Mouse (Mus musculus) kidney, adult 9 months (tissue): ENCODE data around the gene Msl2.
A peak's percentile ranks its signal among the peaks of the same experiment; 100 is the strongest.

ENCODE experiments used
- DNase-seq: peaks from one replicate; pipeline ENCODE4 v3.0.0; 2022

Msl2 gene

DNA sequence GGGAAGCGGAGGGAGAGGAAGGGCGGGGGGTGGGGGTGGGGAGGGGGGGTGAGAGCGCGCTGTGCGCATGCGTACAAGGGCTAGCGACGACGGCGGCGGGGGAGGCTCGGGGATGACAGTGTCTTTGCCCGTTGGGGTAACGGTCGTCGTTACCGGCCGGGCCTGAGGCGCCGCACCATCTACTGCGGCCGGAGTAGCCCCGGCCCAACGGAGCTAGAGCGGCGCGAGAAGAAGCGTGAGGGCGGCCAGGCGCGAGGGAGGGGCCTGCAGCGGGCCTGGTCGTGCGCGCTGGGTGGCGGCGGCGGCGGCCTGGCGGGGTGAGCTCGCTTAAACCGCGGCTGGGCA, at the start of gene Msl2:
Msl2 (plus strand) TSS at position 115 of the 345 bp plus-strand sequence.
- DNase-seq = no peak

DNA sequence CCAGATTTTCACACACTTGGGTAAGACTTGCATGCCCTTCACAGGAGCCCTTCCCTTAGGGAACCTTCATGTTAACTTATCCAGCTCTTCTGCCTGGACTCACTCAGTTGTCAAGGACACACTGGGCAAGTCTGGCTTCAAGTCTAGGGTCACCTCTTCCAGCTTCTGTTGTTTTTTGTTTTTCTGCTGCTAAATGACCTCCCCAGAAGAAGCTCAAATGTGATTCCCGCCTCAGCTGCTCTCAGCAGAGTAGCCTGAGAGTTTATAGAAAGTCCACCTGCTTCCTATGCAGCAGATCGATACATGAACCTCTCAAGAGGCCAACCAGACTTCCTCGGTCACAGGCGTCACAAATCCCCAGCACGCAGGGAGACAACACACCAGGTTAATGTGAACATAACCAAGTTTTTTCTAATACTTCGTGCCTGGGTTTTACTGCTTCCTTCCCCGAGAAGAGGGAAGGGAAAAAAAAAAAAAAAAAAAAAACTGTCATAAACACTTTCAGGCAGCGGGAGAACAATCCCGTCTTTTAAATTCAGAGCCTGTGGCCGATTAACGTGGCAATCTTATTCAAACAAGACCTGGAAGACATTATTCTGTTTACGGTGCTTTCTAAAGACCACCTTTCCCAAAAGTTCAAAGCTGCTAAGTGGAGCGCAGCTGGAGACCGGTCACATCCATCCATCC, 40.0 kb upstream of the Msl2 start:
- no peak for DNase-seq

DNA sequence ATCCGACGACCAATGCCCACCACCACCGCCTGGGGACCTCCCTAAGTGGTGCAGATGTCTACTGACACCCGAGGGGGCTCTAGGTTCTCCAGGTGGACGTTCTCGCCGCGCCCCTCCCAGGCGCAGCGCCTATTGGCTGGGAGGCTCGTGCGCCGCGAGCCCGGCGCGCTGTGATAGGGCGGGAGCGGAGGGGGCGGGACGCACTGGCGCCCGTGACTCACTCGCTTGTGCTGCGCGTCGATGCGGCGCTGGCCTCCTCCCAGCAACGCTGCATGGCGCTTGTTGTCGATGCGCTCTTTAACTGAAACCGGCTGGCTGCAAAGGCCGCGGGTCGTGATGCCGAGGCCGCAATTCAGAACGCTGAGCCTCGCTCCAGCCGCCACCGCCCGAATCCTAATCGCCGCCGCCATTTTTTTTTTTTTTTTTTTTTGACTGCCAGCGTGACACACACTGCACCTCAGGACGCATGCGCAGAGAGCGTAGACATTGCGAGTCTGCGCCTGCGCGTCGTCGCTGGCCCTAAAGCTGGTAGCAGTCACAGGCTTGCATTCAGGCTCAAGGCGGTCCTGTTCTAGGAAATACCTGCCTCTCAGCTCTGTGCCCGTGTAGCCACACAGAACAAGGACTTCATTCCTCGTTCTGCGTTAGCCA, 39.3 kb upstream of the Msl2 start, which contains the start of gene Pccb:
Pccb (minus strand) TSS at position 451 of the 651 bp plus-strand sequence.
- peak; percentile 98 for DNase-seq

DNA sequence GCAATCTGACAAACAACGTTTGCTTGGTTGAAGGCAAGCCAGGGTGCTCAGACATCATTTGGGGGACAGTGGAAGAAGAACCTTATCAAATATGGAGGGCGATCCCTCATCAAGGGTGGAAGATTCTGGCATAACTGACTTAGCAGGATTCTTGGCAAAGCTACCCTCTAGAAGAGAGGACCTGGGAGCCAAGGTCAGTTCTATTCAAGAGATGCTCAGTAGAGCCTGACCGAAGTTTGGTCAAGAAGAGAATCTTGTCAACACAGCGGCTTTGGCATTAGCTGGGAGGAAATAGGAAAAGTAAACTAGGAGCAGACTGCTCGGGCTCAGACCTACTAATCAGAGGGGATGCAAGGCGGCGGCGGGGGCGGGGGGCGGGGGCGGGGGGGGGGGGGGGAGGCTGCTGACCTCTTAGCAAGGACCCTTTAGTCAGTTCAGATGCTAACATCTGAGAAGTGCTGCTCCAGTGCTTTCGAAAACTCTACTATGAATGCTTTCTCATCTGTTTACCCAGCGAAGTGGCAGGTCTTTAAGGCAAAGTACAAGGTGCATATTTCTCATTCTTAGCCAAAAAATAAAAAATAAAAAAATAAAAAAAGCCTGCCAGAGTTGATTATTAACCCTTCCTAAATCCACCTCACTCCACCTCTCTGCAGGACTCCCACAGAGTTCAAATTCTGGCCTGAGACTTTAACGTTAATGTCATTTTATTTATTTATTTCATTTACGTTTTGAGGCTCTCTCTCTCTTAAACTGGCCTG, 37.9 kb upstream of the Msl2 start:
- peak; percentile 89 for DNase-seq

DNA sequence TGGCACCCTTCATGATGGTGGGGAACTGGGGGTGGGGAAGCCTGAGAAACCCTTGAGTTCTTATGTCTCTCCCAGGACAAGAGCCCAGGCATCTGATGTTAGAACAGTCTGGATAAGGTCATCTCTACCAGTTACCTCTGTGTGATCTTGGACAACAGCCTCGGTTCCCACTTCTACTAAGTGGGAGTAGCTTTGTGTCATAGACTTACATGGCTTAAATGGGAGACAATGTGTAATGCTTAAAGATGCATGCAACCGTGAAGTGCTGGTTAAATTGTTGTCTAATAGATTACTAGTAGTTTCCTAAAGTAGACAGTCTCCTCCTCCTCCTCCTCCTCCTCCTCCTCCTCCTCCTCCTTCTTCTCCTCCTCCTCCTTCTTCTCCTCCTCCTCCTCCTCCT, 37.0 kb upstream of the Msl2 start:
- peak; percentile 90 for DNase-seq

DNA sequence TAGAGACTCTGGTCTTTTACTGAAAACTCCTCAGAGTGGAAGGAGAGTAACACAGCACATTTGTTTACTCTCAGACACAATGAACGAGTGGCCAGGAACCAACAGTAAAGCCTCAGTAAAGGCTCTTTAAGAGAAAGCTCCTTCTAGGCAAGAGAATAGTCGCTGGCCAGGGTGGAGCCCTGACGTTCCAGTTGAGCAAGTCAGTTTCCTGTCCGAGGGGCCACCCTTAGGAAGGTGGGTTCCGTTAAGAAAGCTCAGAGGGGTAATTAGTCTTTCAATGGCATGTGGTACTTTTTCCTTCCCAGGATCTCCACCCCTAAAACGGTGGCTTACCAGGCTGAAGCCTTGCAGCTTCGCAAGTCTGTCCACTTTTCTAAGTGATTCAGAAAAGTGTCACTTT, 36.5 kb upstream of the Msl2 start:
- DNase-seq = peak; percentile 75

DNA sequence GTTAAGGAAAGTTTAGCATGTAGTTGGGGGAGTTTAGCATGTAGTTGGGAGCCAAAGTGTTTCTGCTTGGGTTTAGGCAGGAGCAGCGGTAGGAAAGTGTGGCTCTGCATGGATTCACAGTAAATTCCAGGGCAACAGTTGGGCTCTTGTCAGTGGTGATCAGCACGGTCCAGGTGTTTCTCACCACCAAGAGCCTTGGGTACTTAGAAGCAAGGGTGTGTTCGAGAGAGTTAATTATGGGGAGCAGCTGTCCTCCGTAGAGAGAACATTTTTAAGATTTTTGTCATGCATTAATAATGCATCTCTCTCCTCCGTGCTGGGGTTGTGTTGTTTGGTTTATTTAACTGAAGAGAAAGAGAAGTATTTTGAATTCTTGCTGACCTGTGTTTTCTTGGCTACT, 35.3 kb upstream of the Msl2 start:
- DNase-seq = no peak

DNA sequence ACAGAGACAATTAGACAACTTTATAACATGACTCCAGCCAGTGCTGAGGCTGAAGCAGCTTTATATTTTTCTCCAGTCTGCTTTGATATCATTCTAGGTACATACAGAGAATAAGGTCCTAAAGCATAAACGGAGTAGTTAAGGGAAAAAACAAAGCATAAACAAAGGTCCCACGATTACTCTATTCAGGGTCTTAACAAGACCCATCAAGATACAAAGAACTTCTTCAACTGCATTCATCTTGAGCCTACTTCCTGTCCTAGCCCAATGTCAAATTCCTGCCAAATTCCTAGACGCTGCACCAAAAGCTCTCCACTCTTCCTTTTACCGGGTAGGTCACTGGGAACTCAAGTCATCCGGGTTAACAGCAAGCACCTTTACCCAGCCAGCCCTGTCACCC, 32.4 kb upstream of the Msl2 start:
- DNase-seq = no peak

DNA sequence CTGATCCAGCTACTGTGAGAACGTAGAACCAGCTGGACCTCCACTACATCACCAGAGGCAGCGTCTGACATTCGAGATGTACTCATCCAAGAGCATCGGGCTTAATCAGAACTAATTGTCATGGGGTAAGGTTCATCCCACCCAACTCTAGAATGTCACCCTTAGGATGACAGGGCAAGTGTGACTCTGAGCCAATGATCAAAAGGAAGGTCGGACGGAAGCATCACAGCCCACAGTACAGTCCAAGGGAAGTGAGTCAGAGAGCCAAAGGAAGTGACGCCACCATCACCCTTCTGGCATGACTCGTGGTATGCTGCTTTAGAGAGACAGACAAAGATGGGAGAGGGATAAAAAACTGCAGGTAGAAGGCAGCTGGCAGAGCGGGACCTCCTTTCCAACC, 31.7 kb upstream of the Msl2 start:
- DNase-seq = no peak

DNA sequence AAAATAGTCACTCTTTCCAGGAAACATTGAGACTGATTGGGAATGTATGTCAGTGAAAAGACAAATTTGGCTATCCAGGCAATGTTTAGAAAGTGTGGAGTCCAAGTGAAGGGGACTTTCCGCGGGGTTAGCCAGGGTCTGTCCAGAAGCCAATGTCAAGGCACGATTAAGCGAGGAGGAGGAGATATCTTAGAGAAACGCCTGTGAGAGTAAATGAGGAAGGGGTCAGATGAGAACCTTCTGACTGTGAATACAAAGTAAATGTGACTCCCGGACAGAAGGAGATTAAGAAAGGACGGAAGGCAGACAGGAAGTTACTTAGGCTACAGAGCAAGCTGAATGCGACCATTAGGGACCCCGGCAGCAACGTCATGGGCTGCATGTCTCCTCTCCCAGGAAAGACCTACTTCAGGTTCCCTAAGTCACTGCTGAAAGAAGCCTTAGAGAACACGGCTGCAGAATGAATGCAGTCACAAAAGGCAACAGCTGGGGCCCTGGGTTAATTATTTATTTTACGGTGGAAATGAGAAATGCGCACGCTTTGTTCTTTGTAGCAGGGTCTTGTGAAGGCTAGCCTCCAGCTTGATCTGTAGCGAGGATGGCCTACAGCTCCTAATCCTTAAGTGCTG, 28.1 kb upstream of the Msl2 start:
- peak; percentile 65 for DNase-seq

DNA sequence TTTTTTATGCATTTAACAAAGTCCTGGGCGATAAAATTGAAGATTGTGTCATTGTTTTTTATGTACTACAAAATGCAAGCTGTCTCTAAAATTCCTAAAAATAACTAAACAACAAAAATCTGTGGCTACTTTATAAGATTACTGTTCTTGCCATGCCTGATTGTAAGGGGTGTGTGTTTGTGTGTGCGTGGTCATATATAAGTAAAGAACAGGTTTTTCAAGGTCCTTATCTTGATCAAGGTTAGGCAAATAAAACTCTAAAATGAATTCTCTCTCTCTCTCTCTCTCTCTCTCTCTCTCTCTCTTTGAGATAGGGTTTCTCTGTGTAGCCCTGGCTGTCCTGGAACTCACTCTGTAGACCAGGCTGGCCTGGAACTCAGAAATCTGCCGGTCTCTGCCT, 21.9 kb upstream of the Msl2 start:
- no peak for DNase-seq

DNA sequence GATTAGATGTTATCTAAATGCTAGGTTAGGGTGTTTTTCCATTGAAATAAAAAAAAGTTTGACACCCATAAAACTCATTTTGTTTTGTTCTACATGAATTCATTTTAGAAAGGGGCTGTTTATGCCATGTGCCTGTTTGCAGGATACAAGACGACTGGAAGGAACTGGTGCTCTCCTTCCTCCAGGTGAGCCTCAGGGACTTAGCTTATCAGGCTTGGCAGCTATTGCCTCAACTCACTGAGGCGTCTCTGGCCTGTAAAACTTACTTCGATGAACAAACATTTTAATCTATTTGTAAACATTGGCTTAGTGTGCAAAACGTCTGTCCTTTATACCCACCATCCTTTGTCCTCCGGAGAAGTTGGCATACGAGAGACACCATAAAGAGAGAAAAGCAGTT, 21.2 kb upstream of the Msl2 start:
- DNase-seq = no peak

DNA sequence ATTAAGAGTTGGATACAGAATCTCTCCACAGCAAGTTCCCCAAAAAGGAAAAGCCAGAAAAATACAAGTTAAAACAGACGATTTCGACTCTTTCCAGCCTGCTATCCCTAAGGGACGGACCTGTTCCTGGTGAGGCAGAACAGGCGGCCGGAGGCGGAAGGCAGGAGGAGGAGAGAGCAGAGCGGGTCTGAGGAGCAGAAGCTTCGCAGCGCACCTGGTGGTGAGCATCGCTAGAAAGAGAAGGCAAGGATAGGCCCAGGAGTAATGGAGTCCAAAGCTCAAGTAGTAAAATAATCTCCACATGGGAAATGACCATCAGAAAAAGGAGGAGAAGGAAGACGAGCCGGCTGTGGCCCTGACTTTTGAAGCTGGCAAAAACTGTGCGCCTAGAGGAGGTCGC, 20.6 kb upstream of the Msl2 start:
- no peak for DNase-seq

DNA sequence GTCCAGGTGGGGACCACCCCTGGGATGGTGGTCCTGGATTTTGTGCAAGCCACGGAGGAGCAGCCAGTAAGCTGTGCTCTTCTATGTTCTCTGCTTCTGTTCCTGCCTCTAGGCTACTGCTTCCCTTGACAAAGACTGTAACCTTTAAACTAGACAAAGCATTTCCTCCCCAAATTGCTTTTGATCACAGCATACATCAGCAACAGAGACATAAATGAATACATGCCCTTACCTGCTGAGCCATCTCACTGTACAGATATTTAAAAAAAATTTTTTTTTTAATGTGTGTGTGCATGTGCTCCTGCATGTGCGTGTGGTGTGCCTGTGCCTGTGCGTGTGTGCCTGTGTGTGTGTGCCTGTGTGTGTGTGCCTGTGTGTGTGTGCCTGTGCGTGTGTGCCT, 16.7 kb upstream of the Msl2 start:
- DNase-seq = no peak

DNA sequence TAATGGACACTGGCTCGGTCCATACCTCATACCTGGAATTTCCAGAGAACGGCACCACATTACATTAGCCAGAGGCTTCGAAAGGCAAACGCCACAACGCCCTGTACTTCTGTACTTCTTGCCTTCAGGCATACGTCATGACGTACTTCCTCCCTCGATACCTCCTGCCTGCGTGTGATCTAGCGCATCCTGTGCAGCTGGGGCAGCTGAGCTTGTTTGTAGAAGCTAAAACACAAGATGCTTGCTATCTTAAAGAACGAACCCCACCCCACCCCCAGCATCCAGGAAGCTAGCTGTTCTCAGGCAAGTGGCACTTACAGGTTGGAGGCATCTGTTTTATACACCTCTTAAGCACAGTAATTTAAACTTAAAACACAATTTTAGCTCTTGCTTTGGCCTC, 12.9 kb upstream of the Msl2 start:
- no peak for DNase-seq

DNA sequence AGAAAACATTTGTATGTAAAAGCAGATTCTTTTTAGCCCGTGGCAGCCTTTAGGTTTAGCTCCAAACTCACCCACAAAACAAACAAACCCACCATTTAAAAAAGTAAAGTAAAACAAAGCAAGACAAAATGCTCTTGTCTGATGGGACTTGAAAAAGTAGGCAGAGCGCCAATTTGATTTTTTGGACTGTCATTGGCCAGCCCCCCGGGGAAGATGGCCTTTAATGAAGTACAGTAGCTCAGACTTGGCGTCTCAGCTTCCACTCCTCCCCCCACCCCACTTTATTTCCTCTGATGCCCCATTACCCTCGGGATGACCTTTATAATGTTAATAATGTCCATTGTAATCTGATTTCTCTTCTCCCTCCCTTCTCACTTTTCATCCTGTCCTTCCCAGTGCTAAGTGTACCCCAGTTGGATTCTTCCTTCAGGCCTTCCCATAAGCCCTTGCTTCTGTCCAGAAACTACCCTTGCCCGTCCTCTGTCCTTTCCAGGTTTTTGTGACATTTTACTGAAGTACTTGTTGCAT, 11.6 kb upstream of the Msl2 start:
- no peak for DNase-seq

DNA sequence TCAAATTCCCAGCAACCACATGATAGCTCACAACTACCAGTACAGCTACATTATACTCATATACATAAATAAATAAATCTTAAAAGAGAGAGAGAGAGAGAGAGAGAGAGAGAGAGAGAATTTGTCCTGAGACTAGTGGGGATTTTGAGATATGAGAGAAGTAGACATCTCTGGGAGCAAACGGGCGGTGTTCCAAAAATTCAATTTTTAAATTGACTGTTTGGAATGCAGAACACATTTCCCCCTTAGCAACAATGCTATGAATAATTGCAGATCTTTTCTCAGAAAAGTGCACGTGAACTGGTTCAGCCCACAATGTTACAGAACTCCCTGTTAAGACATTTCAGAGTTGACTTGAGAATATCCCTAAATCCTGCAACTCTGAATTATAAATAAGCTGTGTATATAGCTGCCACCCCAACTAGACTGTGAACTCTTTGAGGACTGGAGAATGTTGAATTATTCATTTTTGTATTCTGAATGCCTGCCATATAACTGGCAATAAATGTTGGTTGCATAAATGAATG, 8.8 kb upstream of the Msl2 start:
- no peak for DNase-seq

DNA sequence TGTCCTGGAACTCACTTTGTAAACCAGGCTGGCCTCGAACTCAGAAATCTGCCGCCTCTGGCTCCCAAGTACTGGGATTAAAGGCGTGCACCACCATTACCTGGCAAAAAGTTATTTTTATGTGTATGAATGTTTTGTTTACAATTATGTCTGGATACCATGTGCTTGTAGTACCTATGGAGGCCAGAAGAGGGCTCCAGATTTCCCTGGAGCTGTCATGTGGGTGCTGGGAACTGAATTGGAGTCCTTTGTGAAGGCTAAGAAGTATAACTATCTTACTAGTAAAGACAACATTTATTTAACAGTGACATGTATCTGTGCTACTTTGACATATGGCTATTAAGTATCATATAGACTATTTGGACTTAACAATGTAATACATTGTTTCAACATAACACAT, 4.1 kb upstream of the Msl2 start:
- DNase-seq = no peak

DNA sequence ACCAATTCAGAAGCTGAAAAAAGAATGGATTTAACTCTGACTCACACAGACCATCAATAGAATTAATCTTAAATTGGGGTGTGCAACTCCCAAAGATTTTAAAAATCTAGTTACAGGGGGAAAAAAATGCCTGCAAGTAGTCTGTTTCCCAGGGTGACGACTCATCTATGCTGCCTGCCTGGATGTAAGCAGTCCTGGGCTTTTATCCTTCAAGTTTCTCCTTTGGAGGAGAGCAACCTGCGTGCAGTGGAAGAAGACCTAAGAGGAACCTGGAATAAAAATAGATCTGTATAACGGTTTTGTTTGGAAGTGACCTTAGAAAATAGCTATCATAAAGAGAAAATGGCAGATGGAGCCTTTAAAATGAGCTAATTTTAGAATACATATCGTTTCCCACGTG, 1.4 kb upstream of the Msl2 start:
- no peak for DNase-seq

DNA sequence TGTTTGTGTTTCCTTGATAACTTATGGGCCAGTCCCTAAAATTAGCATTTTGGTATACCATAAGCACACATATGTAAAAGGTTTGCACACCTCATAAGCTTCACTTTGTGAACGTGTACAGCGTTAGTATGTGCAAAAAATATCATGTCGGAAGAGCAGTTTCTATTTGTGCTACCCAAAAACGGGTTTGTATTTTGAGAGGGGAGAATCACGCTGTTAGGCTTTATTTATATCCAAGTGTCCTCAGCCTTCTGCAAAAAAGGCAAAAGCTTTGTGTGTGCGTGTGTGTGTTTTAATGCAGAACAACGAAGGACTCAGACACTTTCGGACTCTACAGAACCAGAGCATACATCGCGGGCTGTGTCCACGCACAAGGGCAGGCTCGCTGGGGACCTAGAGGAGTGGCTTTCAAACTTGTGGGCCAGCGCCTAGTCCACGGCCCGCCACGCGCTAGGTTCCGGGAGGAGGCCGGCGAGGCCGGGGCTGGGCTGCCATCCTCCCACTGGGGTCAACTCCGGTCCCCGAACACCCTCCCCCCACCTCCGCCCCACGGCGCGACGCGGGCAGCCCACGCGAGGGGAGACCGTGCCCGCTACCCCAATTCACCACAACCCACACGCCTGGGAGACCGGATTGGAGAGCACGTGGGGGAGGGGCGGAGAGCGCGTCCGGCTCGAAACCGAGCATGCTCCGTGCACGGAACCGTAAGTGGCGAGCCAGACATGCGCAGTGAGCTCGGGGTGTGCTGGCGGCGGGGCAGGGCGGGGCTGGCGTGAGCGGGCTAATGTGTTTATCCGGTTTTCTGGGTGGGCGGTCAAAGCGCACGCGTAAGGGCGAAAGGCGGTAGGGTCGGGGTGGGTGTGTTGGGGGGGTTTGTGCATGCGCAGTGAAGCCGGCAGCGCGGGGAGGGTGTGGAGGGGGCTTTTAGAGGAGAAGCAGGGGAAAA, 587 bp upstream of the Msl2 start:
- peak; percentile 99 for DNase-seq

DNA sequence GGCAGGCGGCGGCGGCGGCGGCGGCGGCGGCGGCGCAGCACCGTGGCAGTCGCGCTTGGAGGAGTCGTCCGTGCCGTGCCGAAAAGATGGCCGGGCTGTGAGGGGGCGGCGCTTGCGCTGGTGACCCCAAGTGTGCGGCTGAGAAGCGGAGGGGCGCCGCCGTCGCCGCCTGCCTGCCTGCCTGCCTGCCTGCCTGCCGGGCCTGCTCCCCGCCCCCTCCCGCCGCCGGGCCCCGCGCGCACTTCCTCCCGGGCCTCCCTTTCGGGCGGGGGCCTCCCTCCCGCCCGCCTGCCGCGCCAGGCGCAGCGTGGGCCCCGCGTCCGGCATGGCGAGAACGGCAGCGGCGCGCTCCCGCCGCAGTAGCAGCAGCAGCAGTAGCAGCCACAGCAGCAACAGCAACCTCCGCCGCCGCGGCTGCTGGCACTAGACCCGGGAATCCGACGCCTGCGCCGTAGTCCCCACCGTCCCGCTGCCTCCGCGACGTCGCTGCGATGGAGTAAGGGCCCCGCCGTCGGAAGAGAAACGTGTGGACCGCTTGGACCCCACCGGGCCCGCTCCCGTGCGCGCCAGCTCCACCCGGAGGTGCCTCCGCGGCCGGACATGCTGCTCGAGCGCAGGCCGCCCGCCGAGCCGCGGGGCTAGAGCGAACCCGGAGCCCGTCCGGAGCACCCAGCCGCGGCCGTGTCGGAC, 576 bp downstream of the Msl2 start:
- DNase-seq = peak; percentile 85
